Mouse (Mus musculus) neural tube, embryonic 10.5 days (tissue): Measurements from ENCODE around the gene Btbd7.
A peak's percentile ranks its signal among the peaks of the same experiment; 100 is the strongest.

ENCODE experiments used
- DNase-seq: peaks from one replicate; pipeline ENCODE4 v3.0.0-alpha.2; 2017; ENCODE audit warnings: low spot score; ENCODE audit errors: extremely low spot score

Gene Btbd7

DNA sequence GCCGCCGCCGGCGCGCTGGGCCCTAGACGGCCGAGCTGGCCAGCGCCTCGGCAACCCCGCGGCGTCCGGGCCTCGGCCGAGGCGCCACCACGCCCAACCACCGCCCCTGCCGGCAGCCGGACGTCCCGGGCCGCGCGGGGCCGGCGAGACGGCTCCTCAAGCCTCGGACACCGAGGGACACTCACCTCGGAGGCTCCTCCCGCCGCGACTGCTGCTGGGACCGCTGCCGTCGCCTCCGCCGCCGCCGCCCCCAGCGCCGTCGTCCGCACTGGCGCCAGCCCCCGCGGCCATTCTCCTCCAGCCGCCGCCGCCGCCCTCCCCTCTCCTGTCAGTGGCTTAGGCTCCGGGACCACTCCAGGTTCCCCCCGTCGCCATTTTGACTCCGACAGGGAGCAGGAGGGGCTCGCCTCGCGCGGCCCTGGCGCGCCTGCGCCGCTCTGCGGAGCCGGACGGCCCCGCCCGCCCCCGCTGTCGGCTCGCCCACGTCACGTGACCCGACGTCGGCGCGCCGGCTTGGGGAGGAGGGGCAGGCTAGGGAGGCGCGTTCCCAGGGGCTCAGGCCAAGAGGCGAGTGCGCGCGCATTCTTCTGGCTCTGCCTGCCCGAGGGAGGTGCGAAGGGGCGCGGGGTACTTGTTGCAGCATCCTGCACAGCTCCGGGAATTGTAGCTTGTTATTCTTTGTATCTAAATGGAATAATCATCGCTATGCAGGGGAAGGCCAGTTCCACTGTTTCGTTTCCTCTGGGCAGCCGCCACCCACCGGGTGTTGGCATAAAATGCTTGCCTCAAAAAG, at the start of gene Btbd7:
Btbd7 (minus strand) TSS at position 441 of the 793 bp plus-strand sequence.
- peak; percentile 97 for DNase-seq

DNA sequence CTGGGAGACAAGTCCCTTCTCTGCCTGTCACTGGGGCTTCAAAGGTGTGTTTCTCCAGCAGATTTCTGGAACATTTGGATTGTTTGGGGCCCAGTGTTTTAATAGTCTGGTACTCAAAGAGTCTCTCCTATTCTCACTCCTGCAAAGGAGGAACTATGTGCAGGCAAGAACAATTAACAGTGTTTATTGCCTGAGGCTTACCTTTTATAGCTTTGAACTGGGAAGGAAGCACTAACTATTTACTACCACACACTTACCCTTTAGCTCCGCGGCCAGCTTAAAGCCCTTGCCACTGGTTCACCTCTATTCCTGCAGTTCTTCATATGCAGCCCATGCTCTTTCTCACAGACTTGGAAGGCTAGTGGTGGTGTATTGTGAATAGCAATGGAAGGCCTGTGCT, 37.8 kb upstream of the Btbd7 start:
- no peak for DNase-seq

DNA sequence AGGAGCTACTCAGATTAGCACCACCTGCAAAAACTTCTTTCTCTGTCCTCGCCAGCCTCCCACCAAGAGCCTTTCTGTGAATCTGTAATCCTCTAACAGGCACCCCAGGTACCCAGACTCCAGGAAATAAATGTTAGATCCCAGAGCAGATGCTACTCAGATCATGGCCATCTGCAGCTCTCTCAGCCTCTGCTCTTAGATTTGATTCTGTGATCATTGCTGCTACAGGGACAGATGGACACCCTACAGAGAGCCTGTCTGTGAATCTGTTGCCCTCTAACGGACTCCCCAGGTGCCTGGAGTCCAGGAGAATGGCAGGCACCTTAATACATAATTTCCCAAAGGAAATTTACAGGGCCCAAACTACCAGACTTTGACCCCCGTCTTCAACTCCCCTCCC, 29.9 kb upstream of the Btbd7 start:
- DNase-seq = no peak

DNA sequence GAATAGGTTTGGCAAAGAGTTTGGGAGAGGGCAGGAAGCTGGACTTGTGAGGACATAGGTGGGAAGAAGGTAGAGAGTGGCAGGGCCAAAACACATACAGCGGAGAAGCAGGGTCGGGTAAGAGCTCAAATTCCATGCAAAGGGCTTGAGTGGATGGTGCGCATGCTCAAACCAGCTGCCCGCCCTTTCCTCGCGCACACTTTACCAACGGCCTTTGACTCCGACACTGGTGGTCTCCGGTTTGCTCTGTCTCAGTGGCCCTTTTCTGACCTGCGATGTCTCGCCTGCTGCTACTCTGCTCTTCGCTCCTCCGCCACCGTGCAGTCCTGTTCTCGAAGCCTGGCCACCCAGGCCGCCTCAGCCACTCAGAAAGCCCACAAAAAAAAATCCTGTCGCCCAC, 20.8 kb upstream of the Btbd7 start, which contains the start of gene Cox8c:
Cox8c (plus strand) TSS at position 226 of the 400 bp plus-strand sequence.
- no peak for DNase-seq

DNA sequence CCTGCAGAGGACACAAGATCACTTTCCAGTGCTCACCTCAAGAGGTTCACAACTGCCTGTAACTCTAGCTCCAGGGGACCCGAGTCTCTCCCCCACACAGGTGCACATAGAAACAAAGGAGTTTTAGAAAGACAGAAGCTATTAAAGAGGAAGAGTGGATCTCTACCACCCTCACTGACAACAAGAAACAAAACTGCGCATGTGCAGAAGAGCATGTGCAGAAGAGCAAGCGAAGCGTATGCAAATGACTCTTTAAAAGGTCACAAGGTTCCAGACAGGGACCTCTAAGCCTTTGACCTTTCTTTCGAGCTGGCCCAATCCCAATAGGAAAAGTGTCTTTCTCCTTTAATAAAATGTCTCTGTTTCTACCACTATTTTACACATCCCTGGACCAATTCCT, 10.3 kb upstream of the Btbd7 start:
- no peak for DNase-seq

DNA sequence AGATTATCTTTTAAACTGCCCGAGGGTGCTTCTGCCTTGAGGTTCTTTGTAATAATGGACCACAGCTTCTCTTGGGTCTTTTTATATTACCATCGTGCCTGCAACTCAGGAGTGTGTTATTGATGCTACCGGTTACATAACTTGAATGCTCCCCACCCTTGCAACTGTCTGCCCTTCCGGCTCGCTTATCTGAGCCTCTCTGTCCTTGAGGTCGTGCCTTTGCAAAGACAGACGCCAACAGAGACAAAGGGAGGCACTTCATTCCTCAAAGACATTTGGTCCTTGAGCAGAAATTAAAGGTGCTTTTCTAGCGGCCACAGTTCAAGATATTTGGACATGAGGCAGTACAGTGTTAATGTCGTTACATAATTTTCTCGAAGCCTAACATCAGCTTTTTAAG, 9.1 kb upstream of the Btbd7 start:
- DNase-seq = no peak

DNA sequence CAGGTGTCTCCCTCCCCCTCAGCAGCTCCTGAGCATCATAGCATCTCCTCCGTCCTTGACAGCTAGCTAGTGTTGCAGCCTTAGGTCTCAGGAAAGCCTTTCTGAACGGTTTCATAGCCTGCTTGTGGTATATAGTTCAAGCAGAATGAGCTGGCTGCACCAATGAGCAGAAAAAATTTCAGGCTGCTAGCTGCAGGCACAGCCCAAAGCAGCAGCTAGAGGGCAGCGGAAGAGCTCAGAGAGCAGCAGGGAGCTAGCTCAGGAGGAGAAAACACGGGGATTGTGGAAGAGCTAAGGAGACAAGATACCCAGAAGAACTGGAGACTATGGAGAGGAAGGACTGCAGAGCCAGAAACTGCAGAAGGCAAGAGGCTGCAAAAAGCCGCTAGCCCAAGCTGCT, 7.5 kb upstream of the Btbd7 start:
- no peak for DNase-seq

DNA sequence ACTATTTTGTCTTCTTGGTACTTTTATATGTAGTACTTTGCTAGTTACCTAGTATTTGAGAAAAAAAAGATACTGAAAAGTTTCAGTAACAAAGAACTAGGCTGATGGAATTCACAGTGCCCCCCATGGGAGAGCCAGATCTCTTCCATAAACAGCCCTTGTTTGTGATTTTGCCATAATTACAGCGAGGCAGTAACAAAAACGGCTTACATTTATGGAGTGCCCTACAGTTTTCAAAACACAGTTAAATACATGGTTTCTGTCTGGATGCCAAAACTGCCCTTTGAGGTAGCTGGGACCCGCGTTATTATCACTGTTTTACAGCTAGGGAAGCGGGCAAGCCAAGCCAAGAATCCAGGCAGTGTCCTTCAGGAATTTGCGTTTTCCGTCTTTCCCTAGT, 630 bp upstream of the Btbd7 start:
- peak; percentile 25 for DNase-seq

DNA sequence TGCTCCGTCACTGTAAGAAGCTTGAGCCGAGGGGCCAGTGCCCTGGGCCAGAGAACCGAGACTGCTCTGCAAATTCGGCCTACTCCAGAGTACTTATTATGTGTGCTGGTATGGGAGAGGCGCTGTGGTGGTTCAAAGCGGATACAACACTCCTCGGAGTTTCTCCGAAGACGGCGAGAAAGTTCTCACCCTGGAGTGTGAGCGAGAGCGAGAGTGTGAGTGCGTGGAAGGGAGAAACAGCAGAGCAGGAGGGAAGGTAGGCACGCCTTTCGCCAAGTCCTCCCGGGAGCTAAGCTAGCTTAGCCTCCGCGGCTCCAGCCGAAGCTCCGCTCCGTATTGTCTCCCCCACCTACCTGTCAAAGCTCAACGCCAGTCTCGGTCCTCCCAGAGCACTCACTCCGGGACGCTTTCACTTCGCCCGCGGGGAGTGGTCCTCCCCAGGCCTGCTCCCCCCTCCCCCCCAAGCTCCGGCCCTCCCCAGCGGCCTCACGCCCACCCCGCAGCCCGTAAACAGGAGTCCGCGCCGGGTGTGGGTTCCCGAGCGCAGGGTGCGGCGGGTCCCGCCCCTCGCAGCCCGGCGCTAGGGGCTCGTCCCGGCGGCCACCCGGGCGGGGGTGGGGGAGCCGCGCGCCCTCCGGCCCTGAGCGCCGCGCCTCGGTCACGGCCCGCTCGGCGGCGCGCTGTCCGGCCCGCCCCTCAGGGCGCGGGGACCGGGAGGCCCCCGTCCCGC, 805 bp downstream of the Btbd7 start:
- DNase-seq = peak; percentile 65

DNA sequence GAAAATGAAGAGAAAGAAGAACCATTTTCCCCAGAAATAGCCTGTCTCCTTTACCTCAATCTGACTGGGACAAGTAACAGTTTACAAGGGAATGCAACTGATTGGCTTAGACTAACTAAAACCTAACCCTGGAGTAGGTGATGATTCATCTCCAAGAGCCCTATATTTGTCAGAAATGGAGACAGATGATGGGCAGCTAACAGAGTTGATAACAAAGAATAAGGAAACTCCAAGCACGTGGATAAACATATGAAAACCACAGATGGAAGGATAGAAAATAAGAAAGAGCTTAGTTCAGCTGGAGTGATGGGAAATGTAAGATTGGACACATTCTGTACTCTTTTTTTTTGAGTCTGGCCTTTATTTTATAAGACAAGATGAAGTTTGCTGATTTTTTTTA, 7.7 kb downstream of the Btbd7 start:
- no peak for DNase-seq

DNA sequence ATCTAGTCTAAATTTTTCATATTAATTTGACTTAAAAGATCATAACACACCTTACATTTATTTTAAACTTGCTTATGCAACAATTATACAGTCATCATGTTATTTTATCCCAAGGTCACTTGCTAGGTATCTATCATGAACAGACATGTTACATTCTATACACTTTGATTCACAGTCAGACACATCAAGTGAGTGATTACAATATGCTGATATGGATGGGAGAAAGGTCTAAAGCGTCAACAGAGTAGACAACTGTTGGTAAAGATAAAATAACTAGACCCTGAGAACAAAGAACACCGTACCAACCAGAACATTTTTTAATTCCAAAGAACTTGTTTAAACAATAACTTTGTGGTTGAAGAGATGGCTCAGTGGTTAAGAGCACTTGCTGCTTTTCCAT, 8.5 kb downstream of the Btbd7 start:
- DNase-seq = no peak

DNA sequence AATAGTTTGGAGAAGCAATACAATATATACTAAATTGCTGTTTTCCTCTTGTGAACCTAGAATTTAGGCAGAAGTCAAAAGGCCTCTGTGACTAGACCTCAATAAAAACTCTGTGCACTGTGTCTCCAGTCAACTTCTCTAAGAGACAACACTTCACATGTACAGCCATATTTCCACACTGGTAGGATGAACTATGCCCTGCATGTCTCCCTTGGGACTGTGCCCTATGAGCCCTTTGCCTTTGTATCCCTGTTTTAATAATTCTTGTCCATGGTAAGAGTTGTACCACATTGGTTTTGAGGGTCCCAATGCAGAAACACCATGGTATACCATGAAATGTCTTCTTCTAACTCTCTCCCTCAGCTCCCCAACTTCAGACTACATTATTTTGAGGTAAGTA, 17.5 kb downstream of the Btbd7 start:
- DNase-seq = no peak

DNA sequence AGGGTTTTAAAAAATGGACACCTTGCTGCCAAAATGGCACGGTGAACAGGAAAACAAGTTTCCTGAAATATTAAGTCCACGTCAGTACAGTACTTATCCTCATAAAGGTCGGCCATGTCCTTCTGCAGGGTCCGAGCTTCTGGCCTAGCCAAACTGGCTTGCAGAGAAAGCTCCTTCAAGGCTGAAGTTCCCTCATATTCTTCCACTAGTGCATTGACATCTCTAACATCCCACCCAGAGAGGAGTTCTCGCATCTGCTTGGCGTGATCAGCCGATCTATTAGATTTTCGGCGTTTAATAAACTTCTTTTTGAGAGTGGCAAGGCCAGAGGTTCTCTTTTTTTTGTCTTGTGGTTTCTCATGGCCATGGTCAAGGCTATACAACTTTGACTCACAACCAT, 40.0 kb downstream of the Btbd7 start:
- DNase-seq = no peak

DNA sequence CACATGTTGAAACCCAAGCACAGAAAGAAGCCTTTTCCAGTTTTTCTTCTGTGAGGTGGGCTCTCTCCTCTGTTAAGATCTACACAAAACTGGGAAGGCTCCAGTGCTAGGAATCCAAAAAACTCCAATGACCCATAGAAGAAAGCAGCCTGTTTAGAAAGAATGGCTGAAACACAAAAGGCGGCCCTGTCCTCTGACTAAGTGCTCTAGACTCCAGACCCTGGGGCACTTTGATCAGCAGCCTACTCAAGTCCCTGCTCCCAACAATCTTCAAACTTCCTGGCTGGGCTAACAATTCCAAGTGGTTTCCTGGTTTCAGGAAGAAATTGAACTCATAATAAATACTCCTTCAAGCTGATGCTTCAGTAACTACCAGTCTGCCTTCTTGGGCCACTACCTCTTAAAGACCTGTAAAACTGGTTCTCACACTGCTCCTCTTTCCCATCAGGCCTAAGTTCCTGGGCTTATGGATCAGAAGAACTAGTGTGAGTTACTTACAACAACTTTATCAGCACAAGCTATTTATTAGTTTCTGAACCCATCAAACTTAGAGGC, 45.4 kb downstream of the Btbd7 start:
- DNase-seq = no peak

DNA sequence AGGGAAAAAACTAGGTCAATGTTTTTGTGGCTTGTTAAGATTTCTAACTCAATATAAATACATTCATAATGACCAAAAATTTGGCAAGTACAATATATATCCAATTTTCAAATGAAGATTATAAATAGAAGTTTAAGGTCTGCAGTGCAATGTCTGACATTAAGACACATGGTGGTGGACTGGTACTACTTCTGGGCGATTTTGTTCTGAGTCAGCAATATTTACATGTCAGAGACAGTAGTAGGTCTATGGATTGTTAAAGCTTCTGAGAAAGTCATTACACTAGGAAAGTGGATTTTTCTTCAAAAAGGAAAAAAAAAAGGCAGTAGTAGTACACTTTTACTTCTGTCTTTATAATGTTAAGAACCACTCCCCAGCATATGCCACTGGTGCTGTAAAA, 46.4 kb downstream of the Btbd7 start:
- DNase-seq = no peak

DNA sequence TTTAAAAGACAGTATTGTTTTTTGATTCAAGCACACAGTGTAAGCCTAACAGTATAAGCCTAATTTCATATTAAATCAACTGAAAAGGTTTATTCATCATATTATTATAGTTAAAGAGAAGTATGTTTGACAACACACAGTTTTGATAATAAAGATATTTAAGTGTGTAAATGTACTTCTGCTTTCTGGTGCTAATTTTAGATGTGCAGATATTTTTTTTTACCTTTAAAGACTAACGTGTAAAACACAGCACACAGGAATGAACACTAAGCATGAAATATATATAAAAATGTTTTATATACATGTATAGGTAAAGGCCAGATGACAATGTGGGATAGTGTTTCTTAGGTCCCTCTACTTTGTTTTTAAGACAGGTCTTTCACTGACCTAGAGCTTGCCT, 51.2 kb downstream of the Btbd7 start:
- no peak for DNase-seq

DNA sequence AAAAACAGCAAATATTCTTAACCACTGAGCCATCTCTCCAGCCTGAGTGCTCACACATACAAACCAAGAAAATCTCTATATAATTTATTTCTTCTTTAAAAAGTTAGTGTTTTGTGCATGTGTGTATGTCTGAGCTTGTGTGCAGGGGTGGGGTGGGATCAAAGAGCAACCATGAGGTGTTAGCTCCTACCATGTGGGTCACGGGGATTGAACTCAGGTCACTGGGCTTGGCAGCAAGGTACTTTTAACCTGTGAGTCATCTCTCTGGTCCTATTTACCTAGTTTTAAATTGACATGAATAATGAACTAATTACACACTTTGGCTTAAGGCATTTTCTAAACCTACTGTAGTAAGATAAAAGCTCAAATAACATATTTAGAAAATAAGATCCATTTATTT, 51.9 kb downstream of the Btbd7 start:
- DNase-seq = no peak

DNA sequence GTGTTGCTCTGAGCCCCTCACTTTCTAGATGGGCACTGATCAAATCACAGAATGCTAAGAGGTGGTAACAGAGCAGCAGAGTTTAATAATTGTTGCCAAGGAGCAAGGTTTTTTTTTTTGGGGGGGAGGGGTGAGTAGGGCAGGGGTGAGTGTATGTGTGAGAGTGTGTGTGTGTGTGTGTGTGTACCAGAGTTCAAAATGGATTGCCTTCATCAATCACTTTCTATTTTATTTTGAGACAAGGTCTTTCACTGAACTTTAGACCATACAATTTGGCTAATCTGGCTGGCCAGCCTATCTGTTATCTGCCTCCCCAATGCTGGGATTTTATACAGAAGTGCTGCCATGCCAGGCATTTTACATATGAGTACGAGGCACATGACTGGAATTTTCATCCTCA, 63.4 kb downstream of the Btbd7 start:
- no peak for DNase-seq

DNA sequence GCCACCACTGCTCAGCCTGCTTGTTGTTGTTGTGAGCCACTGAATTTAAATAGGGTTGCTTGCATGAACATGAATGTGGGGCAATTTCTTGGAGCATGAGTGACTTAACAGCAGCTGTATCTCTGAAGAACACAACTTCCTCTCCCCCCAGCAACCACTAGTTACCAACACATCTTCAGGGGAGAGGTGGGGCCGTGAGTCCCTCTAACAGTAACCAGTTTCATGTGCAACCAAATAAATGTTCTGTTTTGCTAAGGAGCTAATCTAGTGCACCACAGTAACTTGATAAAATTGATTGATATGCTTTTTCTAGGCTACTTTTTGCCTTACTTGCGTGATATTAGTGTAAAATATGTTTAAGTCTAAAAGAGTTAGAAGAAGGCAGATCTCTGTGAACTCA, 78.7 kb downstream of the Btbd7 start:
- no peak for DNase-seq

DNA sequence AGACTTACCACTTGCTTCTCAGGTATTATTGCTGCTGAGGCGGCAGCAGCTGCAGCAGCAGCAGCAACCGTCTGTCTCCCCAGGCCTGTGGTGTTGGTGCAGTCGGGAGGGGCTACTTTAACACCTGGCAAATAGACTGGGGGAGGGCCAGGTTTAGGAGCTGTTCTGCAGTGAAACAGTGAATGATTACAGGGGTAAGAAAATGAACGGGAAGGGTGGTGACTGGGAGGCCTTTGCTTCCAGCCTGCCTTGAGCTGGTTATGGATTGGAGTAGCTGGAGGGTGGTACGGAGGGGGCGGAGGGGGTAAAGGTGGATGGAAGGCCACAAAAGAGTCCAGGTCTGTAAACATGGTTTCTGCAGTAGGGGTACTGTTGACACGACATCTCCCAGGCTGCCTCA, 90.3 kb downstream of the Btbd7 start:
- no peak for DNase-seq

DNA sequence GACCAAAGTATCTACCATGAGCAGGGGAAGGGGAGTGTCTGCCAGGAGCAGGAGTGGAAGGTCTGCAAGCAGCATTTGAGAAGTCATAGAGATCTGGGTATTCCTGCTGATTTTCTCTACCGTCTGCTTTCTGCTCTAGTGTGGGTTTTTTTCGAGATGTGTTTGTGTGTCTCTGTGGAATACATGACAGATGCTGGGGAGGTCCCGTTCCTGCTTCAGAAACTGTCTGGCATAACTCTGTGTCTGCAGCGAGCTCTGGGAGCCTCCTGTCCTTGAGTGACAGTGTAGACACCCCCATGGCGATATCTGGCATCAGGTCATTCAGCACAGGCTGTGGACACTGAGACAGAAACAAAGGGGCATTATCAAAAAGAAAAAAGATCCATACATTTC, 92.7 kb downstream of the Btbd7 start:
- DNase-seq = no peak

DNA sequence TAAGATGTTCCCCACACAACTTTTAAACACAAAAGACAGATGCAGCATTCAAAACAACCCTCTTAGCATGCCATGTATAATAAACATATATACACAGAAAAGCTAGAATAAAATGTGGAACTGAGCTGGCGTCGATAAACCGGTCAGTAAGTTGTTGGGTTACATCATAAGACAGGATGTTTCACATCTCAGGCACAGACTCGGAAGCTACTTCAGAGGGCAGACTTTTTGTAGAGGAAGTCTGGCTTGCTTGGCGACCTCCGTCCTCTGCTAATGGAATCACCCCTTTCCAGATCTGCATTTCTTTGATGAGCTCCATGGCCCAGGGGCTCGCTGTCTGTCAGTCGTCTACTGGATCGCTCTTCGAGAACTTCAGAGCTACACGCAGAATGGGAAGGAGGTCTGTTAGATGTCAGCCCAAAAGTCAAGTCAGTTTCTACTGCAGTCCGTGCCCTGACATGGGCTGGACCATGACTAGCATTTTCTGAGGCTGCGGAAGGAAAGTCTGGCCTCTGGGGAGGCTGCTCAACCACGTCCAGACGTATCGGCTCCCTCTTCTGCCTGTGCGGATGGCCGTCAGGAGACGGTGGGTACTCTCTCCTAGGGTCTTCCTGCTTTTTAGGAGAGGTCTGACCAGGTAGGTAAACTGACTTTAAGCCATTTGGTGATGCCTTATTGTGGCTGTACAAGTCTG, 93.2 kb downstream of the Btbd7 start:
- no peak for DNase-seq
